Mouse (Mus musculus) forebrain, embryonic 10.5 days (tissue): ENCODE measurements around the gene Mfsd12. TPM values are rescaled to one million over a fixed set of nuclear protein-coding genes. Genes with fewer than 3 reads are reported as not detected.
A peak's percentile ranks its signal among the peaks of the same experiment; 100 is the strongest.

Source experiments
- DNase-seq: peaks from one replicate; pipeline ENCODE4 v3.0.0-alpha.2; 2017; ENCODE audit warnings: low spot score; ENCODE audit errors: extremely low spot score
- H3K27ac ChIP-seq: fragments of 300-500 bp; sonication (generic); 2 replicates; pipeline ENCODE4 v1.5.1; 2016; ENCODE audit warnings: mild to moderate bottlenecking
- H3K27me3 ChIP-seq: fragments of 300-500 bp; sonication (generic); 2 replicates; pipeline ENCODE4 v1.6.1; 2016; ENCODE audit warnings: mild to moderate bottlenecking; ENCODE audit not compliant: poor library complexity, severe bottlenecking
- H3K36me3 ChIP-seq: fragments of 300-500 bp; sonication (generic); replicated peaks from 2 replicates; pipeline ENCODE4 v1.6.1; 2016; ENCODE audit warnings: mild to moderate bottlenecking, moderate library complexity
- H3K4me1 ChIP-seq: fragments of 300-500 bp; sonication (generic); 2 replicates; pipeline ENCODE4 v1.6.1; 2016
- H3K4me3 ChIP-seq: fragments of 300-500 bp; sonication (generic); 2 replicates; pipeline ENCODE4 v1.5.1; 2016; ENCODE audit warnings: mild to moderate bottlenecking, moderate library complexity
- H3K9me3 ChIP-seq: fragments of 300-500 bp; sonication (generic); 2 replicates; pipeline ENCODE4 v1.6.1; 2016; ENCODE audit warnings: mild to moderate bottlenecking, moderate library complexity
- WGBS: fragments of 180-500 bp; shearing (Covaris S2); methylation state at CpG from one replicate; pipeline ENCODE4 v1.1.7; 2016; 5-methylcytosine and 5-hydroxymethylcytosine counted together
- polyA plus RNA-seq: library from polyadenylated mRNA; unstranded; fragments of >200 nt; fragmentation: Nextera tagmentation; extraction: Ambion mirVana; gene quantifications from 2 replicates; pipeline ENCODE4 v1.2.1, GENCODE M21; 2016

The Mfsd12 gene
- polyA plus RNA-seq, 1 experiment from 2014 or later = 6.7 TPM

GRCm38 (mm10) chr10:81365073-81365472 is 7.8 kb downstream of the Mfsd12 start:
- Histone ChIP-seq H3K27me3 (peaks cover 40% of the 10 kb centered on the region), H3K4me1 (peaks cover 82% of the 10 kb centered on the region), H3K27ac (peak overlapping the region; percentile 60), H3K36me3 (peaks cover 60% of the 10 kb centered on the region), H3K4me3 (peak overlapping the region; percentile 49), H3K9me3 (no peaks in the 10 kb centered on the region)
- 37% methylated on average over 4 of the region's 4 CpGs for WGBS
- no peak for DNase-seq

DNA sequence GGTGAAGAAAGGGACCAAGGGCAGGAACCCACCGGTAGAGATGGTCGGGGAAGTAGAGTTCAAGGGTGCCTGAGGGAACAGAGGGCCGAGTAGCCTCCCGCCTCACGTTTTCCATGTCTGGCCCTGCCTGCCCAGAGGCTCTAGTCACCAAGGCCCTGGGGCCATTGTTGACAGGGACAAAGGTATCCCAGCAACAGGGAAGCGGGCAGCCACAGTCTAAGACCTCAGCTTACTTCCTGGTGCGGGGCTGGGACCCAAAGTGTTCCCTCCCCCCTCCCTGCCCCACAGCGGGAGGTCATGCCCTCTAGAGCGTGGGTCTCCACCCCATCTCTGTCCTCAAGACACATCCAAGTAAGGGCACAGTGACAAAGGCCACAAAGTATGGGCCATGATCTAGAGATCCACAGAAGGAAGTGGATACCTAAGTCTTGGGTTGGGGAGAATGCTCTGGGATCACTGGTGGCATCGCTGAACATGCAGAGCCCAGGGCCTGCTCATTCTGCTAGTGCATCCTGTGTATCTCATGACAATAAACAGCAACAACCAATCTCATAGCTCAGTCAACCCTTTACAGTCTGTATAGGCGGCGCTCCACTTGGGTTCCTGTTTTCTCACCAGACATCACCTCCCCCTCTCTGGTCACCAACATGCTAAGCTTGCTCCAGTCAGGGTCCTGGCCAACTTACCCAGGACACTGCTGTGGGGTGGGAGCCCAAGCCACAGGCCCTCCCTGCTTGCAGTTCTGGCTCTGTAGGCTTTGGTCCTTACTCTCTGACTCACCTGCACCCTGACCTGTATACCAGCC is 8.6 kb downstream of the Mfsd12 start, which contains the start of gene 4930404N11Rik:
4930404N11Rik (minus strand) TSS at position 145 of the 805 bp plus-strand sequence.
- Histone ChIP-seq H3K27ac (peak within 1 kb of the TSS; percentile 60), H3K36me3 (peaks cover 68% of the 10 kb centered on the region), H3K27me3 (peaks cover 40% of the 10 kb centered on the region), H3K9me3 (no peaks in the 10 kb centered on the region), H3K4me1 (peaks cover 75% of the 10 kb centered on the region), H3K4me3 (peak within 1 kb of the TSS; percentile 49)
- WGBS = 18% methylated on average over 12 of the region's 12 CpGs
- DNase-seq = peak; percentile 74

DNA sequence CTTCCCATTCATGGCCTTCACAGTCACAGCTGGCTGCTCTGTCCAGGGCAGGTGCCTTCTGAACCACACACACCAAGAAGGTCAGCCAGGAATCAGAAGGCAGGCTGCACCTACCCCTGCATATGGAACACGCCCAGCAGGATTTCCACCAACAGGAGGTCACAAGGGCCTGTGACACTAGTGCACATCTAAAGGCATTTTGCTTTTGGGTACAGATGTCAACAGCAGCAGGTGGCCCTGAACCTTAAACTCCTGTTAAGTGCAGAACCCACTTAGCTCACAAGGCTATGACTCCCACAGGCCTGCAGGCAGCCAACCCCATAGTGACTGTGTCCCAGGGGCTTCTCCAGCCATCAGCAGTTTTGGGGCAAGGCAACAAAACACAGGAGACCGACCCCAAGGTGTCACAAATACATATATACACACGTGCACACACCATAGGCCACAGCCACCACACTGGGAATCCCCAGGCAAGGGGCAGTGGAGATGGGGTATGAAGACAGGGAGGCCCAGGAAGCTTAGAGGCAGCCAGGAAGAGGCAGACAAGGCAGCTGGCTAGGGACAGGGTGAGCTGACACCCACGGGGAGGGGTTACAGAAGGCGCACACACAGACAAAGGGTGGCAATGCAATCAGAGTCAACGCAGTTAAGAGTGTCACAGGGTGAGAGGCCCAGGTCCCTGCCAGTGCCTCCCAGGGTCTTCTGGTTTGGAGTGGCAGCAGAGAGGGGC is 9.4 kb downstream of the Mfsd12 start:
- Histone ChIP-seq H3K4me3 (0 out of 2 replicates have a peak overlapping the region, but pooled peaks have one; percentile 49), H3K4me1 (peaks cover 67% of the 10 kb centered on the region), H3K27ac (peak overlapping the region; percentile 60), H3K27me3 (peaks cover 35% of the 10 kb centered on the region), H3K36me3 (peaks cover 70% of the 10 kb centered on the region), H3K9me3 (no peaks in the 10 kb centered on the region)
- DNase-seq = no peak
- 86% methylated on average over 6 of the region's 6 CpGs for WGBS

DNA sequence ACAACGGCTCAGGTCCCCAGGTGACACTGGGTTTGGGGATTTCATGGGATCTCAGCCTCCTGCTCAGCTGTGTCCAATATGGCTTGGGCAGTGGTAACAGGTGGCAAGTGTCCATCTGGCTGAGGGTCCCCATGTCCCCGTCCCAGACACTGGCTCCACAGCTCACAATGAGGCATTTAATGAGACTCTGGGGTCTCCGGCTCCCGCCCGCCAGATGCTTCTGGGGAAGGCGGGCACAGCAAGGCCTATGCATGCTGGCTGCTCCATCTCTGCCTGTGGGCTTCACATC is 9.9 kb downstream of the Mfsd12 start:
- Histone ChIP-seq H3K27ac (no peak overlapping the region), H3K27me3 (peaks cover 30% of the 10 kb centered on the region), H3K4me1 (peaks cover 62% of the 10 kb centered on the region), H3K36me3 (peaks cover 70% of the 10 kb centered on the region), H3K4me3 (no peak overlapping the region), H3K9me3 (no peaks in the 10 kb centered on the region)
- WGBS = 90% methylated on average over 6 of the region's 6 CpGs
- no peak for DNase-seq

DNA sequence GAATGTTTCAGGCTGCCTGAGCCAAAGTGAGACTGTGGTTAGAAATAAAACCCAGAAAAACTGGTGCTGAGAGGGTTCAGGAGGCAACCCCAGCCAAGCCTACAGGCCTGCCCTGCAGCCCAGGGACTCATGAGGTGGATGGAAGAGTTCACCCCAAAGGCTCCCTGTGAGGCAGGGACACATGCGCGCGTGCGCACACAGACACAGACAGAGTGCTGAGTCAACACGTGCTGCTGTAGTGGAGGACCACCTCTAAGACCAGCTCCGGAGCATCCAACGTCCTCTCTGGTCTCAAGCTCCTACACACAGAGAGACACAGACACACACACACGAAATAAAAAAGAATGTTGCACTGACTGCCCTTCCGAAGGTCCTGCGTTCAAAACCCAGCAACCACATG is 18.0 kb downstream of the Mfsd12 start:
- WGBS = 96% methylated on average over 10 of the region's 10 CpGs
- peaks cover 63% of the 10 kb centered on the region for H3K36me3 ChIP-seq
- peaks cover 39% of the 10 kb centered on the region for H3K4me1 ChIP-seq
- no peak overlapping the region for H3K4me3 ChIP-seq
- no peak overlapping the region for H3K27ac ChIP-seq
- H3K27me3 ChIP-seq = no peaks in the 10 kb centered on the region
- H3K9me3 ChIP-seq = no peaks in the 10 kb centered on the region
- DNase-seq = no peak

DNA sequence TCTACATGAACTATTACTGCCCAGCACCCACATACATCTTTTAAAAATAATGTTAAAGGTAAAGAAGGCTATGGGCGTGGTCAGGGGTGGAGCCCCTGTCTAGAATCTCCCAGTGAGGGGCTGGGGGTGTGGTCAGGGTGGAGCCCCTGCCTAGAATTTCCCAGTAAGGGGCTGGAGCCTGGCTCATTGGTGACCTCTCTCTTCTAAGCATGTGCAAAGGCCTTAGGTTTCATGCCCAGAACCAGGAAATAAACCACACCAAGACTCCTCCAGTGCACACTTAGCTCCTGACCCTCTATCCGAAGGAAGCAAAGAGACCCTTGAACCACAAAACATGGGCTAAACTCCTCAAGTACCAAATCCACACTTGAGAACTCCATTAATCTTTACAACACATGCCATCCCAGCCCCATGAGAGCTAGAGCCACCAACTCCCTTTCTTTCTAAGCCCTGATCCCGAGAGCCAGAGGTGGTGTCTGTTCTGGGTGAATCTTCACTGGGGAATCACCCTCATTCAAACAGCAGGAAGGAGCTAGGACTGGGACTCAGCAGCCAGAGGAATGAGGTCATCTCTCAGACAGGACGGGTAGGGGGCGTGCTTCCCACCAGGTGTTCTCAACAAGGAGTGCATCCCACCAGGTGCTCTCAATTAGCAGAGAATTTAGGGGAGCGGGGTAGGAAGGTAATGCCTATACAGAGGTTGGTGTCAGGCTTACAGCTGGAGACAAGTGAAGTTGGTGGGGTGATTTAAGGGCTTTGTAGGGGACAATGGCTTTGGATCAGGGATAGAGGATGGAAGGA is 19.5 kb downstream of the Mfsd12 start:
- H3K9me3 ChIP-seq = no peaks in the 10 kb centered on the region
- H3K27ac ChIP-seq = peak overlapping the region; percentile 98
- peak overlapping the region; percentile 92 for H3K4me3 ChIP-seq
- no peak for DNase-seq
- H3K4me1 ChIP-seq = peaks cover 39% of the 10 kb centered on the region
- H3K27me3 ChIP-seq = no peaks in the 10 kb centered on the region
- H3K36me3 ChIP-seq = peaks cover 48% of the 10 kb centered on the region
- WGBS = 41% methylated on average over 6 of the region's 6 CpGs

DNA sequence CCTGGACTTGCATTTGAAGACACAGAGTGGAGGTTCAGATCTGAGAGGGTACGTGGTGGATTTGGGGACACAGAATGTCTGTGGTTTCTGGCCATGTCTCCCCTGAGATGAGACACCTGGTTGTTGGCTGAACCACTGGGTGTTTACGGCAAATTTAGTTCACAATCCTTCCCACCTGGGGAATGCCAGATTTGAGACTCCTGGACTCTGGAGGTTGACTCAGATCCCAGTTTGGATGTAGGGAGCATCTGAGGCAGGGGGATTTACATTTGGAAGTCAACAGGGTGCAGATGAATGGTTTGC is 20.0 kb downstream of the Mfsd12 start:
- peaks cover 43% of the 10 kb centered on the region for H3K36me3 ChIP-seq
- peak overlapping the region; percentile 98 for H3K27ac ChIP-seq
- H3K27me3 ChIP-seq = no peaks in the 10 kb centered on the region
- H3K4me1 ChIP-seq = peaks cover 39% of the 10 kb centered on the region
- H3K4me3 ChIP-seq = peak overlapping the region; percentile 92
- DNase-seq = no peak
- WGBS = 67% methylated on average over 2 of the region's 2 CpGs
- no peaks in the 10 kb centered on the region for H3K9me3 ChIP-seq

GRCm38 (mm10) chr10:81377793-81378552 is 20.7 kb downstream of the Mfsd12 start, which contains the start of gene Fzr1:
TSS of gene Fzr1 (minus strand) at chr10:81378516.
- under 1% methylated on average over 58 of the region's 59 CpGs for WGBS
- Histone ChIP-seq H3K9me3 (no peaks in the 10 kb centered on the region), H3K27ac (peak within 1 kb of the TSS; percentile 98), H3K36me3 (peaks cover 36% of the 10 kb centered on the region), H3K4me3 (peak within 1 kb of the TSS; percentile 92), H3K27me3 (no peaks in the 10 kb centered on the region), H3K4me1 (peaks cover 36% of the 10 kb centered on the region)
- no peak for DNase-seq

GRCm38 (mm10) chr10:81378553-81379182 is 21.4 kb downstream of the Mfsd12 start:
- under 1% methylated on average over 46 of the region's 46 CpGs for WGBS
- DNase-seq = peak; percentile 100

GRCm38 (mm10) chr10:81379183-81379553 is 21.9 kb downstream of the Mfsd12 start:
- no peaks in the 10 kb centered on the region for H3K9me3 ChIP-seq
- H3K4me3 ChIP-seq = peak overlapping the region; percentile 92
- H3K27ac ChIP-seq = peak overlapping the region; percentile 98
- H3K36me3 ChIP-seq = peaks cover 24% of the 10 kb centered on the region
- DNase-seq = no peak
- WGBS = 60% methylated on average over 3 of the region's 3 CpGs
- no peaks in the 10 kb centered on the region for H3K27me3 ChIP-seq
- H3K4me1 ChIP-seq = peaks cover 30% of the 10 kb centered on the region

More at GRCm38 (mm10) chr10:81378553-81379182, 21.4 kb downstream of the Mfsd12 start:
- H3K27me3 ChIP-seq = no peaks in the 10 kb centered on the region
- no peaks in the 10 kb centered on the region for H3K9me3 ChIP-seq
- H3K27ac ChIP-seq = peak overlapping the region; percentile 98
- H3K4me3 ChIP-seq = peak overlapping the region; percentile 92
- peaks cover 29% of the 10 kb centered on the region for H3K36me3 ChIP-seq
- H3K4me1 ChIP-seq = peaks cover 30% of the 10 kb centered on the region

GRCm38 (mm10) chr10:81379809-81380378 is 22.6 kb downstream of the Mfsd12 start:
- WGBS = 93% methylated on average over 6 of the region's 6 CpGs
- peak overlapping the region; percentile 98 for H3K27ac ChIP-seq
- H3K36me3 ChIP-seq = peaks cover 17% of the 10 kb centered on the region
- H3K9me3 ChIP-seq = no peaks in the 10 kb centered on the region
- H3K4me3 ChIP-seq = peak overlapping the region; percentile 92; the same call in 1 of the 2 replicates
- no peak for DNase-seq
- no peaks in the 10 kb centered on the region for H3K27me3 ChIP-seq
- peaks cover 34% of the 10 kb centered on the region for H3K4me1 ChIP-seq
